Mouse (Mus musculus) gastrocnemius, postnatal 4 days (tissue): Measurements from ENCODE around the gene Smg5. TPM values are rescaled to one million over a fixed set of nuclear protein-coding genes. Genes with fewer than 3 reads are reported as not detected.
"Not testable (repeated sequence)": the region's sequence is repeated elsewhere in the genome, so short reads cannot be mapped to it uniquely, and the experiment has no call there.

ENCODE experiments used
- DNase-seq, 2 experiments: peaks; one replicate each; pipeline ENCODE4 v3.0.0; 2021 to 2022; ENCODE audit warnings: low spot score in 2 of 2, mixed read lengths in 2 of 2
- total RNA-seq, 2 experiments: library from RNA; stranded (reverse); gene quantifications; 2 replicates each; pipeline ENCODE4 v1.2.3; 2021

Smg5 gene
- total RNA-seq, 2 experiments from 2014 or later, result 46.1 to 46.4 TPM

DNA sequence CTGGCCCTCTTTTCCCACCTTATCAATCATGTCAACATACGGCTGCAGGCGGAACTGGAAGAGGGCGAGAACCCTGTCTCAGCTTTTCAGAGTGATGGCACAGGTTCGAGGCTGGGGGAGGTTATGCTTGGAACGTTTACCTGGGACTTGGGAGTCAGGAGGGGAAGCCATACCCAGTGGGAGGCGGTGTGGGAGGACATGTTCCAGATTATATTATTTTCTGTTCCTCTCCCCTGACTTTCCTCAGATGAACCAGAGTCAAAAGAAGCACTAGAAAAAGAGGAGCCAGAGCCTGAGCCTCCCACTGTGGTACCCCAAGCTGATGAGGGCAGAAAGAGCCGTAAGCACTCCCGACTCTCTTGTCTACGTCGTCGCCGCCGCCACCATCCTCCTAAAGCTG lies 14.7 kb downstream of the Smg5 start:
- no peak for DNase-seq

GRCm38 (mm10) chr3:88352907-88353306 lies 16.8 kb downstream of the Smg5 start:
- DNase-seq, result no peak

DNA sequence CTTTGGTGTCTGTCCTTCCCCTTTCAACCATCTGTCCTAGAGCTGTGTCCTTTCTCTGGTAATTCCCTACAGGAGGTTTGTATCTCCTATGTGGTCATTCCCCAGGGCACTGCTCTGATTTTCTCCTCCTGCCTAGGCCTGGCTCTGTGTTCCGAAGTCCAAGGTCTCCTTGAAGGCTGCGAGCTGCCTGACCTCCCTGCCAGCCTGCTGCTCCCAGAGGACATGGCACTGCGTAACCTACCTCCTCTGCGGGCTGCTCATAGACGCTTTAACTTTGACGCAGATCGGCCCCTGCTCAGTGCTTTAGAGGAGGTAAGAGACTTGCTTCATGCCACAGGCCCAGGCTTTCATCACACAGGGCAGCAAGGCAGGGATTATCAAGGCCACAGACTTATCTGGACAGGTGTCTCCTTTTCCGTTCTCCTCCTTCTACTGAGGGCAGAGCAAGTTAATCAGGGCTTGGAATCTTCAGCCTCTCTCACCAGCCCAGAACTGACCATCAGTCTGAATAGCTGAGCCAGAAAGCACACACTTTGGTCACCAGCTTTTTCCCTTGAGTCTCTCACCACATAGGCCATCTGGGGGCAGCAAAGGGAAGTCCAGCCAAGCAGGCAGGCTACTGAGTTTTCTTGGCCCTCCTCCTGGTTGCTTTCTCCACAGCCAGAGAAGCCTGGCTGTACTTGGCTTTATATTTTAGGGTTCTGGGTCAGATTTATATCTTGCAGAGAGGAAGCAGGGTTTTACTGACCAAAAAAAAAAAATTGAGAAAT lies 18.5 kb downstream of the Smg5 start:
- DNase-seq, result no peak

DNA sequence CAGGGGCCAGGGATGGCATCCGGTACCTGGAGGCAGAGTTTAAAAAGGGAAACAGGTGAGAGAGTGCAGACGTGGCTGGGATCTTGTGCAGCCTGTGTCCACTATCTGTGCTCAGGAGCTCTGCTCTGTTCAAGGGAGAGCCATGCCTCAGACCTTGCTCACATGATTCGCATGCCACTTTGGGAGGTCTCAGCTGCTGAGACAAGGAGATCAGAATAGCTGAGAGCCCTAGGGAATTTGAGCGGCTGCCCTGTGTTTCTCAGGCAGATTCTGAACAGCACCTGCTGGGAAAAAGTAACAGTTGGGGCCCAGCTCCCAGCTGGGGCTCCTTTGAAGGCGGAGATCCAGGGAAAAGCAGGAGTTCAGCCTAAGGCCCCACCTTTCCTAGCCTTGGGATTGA lies 23.5 kb downstream of the Smg5 start:
- DNase-seq, result no peak

- no peak for DNase-seq
These were observed 23.9 kb downstream of the Smg5 start for GRCm38 (mm10) chr3:88359989-88360388.

GRCm38 (mm10) chr3:88361096-88361495 lies 25.0 kb downstream of the Smg5 start:
- no peak for DNase-seq

DNA sequence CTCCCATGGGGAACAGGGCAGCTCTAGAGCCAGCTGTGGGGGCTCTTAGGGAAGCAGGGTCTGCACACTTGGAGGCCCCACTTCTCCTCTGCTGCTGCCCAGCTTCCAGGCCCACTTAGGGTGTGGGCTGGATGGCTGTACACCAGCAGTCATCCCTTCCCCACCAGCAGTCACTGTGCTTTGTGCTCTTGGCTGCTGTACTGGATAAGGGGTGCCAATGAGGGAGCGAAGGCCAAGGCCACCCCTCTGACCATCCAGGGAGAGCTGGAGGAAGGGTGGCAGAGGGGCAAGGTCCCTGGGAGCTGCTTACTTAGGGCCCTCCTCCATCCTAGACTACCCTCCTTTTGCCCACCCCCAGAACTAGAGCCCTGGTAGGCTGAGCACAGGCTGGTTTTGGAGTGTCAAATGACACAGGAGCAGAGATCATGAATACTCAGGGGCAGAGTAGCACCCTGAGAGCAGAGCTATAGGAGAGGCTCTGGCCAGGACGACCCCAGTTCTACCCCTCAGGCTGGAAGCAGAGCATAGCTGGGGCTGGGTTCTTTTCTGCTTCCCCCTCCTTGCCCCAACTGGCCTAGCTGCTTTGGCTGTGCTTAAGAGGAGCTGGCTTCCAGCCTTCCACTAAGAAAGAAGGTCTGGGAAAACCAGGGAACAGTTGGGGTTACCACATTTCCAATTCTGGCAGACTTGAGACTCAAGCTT lies 25.7 kb downstream of the Smg5 start:
- DNase-seq, result no peak

DNA sequence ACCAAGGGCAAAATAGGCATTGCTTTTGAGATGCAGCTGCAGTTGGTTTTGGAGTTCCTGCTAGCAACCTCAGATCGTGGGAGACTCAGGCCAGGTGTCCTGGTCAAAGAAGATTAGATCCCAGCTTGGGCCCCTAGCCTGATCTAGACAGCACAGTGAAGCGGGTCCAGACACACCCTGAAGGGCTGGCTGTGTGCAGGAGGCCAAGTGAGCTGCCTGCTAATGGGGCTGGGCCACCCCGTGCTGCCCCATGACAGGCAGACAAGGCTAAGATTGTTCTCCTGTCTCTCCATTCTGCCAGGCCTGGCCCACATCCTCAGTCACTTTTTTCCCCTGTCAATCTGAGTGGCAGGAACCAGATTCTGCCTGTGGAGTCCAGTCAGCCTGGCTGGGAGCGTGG lies 27.6 kb downstream of the Smg5 start:
- DNase-seq, result no peak

GRCm38 (mm10) chr3:88364337-88364736 lies 28.3 kb downstream of the Smg5 start, which contains the start of gene Paqr6:
Gene Paqr6, plus strand, starts transcription at chr3:88364584.
- DNase-seq, result peak; percentile 52 to 70

DNA sequence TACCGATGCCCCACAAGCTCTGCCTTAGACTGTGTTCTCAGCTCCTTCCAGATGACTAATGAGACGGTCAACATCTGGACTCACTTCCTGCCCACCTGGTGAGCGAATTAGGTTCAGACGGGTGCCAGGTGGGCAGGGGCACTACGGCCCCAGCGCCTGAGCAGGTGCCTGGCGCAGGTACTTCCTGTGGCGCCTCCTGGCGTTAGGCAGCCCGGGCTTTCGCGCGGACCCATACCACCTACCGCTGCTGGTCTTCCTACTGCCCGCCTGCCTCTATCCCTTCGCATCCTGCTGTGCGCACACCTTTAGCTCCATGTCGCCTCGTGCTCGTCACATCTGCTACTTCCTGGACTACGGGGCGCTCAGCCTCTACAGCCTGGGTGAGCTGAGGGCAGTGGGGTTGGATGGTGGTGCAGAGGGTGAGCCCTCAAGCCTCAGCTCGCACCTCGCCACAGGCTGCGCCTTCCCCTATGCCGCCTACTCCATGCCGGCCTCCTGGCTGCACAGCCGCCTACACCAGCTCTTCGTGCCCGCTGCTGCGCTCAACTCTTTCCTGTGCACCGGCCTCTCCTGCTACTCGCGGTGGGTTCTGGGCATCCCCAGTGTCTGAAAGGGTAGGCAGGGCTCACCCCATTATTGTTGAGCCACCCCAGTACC lies 29.8 kb downstream of the Smg5 start:
- no peak for DNase-seq

DNA sequence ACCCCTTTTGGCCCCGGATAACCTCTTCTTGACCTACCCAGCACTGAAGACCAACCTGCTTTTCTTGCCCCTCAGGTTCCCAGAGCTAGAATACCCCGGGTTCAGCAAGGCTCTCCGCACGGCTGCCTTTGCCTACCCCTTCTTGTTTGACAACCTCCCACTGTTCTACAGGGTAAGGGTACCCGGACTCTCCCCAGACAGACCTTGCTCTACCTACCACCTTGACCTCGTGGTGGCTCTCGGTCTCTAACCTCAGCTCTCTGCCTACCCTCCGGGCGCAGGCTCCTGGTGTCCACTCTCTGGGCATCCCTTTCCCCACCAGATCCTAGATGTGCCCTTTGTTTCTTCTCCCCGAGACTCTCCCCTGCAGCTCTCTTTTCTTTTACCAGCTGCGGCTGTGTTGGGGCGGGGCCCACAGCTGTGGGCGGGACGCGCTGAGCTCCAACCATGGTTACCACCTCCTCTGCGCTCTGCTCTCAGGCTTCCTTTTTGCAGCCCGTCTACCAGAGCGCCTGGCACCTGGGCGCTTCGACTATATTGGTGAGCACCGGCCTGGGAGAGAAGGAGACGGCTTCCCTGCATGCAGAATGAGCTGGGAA lies 30.9 kb downstream of the Smg5 start:
- not testable (repeated sequence) for DNase-seq

GRCm38 (mm10) chr3:88367517-88367916 lies 31.5 kb downstream of the Smg5 start:
- not testable (repeated sequence) for DNase-seq

GRCm38 (mm10) chr3:88368511-88368910 lies 32.5 kb downstream of the Smg5 start:
- not testable (repeated sequence) for DNase-seq

DNA sequence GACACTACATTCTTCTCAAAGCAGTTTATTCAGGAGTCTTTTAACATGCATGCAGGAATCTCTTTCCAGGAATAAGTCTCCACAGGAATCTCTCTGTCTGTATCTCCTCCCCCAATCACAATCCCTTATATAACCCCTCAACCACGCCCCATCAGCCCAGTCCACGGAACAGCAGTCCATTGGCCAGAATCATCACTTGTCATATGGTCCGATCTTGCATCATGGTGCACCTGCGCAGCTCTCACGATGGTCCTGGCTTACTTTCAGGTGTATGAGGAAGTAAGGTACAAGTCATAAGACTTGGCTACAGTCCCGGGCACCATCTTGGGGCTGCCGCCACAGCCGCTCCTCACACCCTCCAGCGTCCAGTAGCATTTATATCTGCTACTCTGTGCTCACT lies 36.6 kb downstream of the Smg5 start, which contains the start of gene Bglap3:
Bglap3 (minus strand) TSS at position 101 of the 400 bp plus-strand sequence.
- not testable (repeated sequence) for DNase-seq

GRCm38 (mm10) chr3:88375750-88376626 lies 39.9 kb downstream of the Smg5 start:
- DNase-seq, result not testable (repeated sequence)

GRCm38 (mm10) chr3:88376644-88377043 lies 40.6 kb downstream of the Smg5 start:
- DNase-seq, result not testable (repeated sequence)

GRCm38 (mm10) chr3:88378599-88378998 lies 42.5 kb downstream of the Smg5 start, which contains the start of gene Bglap2:
Gene Bglap2, minus strand, starts transcription at chr3:88378699.
- not testable (repeated sequence) for DNase-seq

DNA sequence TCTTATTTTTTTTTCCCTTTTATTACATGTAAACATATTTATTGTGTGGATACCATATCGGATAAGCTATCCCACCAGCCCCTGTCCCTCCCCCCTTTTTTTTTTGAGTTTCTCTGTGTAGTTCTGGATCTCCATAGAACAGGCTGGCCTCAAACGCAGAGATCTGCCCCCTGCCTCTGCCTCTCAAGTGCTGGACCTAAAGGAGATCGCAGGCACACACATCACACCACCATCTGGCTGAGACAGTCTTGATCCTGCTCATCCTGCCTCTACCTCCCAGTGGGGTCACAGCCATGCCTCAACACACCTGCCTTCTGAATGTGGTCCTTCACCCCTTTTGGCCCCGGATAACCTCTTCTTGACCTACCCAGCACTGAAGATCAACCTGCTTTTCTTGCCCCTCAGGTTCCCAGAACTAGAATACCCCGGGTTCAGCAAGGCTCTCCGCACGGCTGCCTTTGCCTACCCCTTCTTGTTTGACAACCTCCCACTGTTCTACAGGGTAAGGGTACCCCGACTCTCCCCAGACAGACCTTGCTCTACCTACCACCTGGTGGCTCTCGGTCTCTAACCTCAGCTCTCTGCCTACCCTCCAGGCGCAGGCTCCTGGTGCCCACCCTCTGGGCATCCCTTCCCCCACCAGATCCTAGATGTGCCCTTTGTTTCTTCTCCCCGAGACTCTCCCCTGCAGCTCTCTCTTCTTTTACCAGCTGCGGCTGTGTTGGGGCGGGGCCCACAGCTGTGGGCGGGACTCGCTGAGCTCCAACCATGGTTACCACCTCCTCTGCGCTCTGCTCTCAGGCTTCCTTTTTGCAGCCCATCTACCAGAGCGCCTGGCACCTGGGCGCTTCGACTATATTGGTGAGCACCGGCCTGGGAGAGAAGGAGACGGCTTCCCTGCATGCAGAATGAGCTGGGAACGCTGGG lies 45.6 kb downstream of the Smg5 start:
- DNase-seq, result not testable (repeated sequence)

GRCm38 (mm10) chr3:88382383-88382782 lies 46.3 kb downstream of the Smg5 start:
- DNase-seq, result not testable (repeated sequence)
